Mouse (Mus musculus): ENCODE measurements around the gene Ccnd1.

Gene Ccnd1

GRCm38 (mm10) chr7:144938661-144939343 is 923 bp downstream of the Ccnd1 start:
- DNase-seq = peak; percentile 46

- DNase-seq = peak; percentile 46
Measured at GRCm38 (mm10) chr7:144937899-144938517, 1.7 kb downstream of the Ccnd1 start.

- peak; percentile 93 for DNase-seq
Measured at GRCm38 (mm10) chr7:144937490-144937889, 2.2 kb downstream of the Ccnd1 start.

- DNase-seq = no peak
Measured at GRCm38 (mm10) chr7:144936311-144936880, 3.3 kb downstream of the Ccnd1 start.

- peak; percentile 56 for DNase-seq
Measured at GRCm38 (mm10) chr7:144935563-144935962, 4.2 kb downstream of the Ccnd1 start.

- peak; percentile 25 for DNase-seq
Measured at GRCm38 (mm10) chr7:144934901-144935300, 4.8 kb downstream of the Ccnd1 start.

GRCm38 (mm10) chr7:144933796-144934195 is 5.9 kb downstream of the Ccnd1 start:
- DNase-seq = no peak

- no peak for DNase-seq
Measured at GRCm38 (mm10) chr7:144933336-144933735, 6.4 kb downstream of the Ccnd1 start.

- DNase-seq = no peak
Measured at GRCm38 (mm10) chr7:144932389-144932937, 7.3 kb downstream of the Ccnd1 start.

- DNase-seq = peak; percentile 80
Measured at GRCm38 (mm10) chr7:144931778-144932177, 7.9 kb downstream of the Ccnd1 start.

GRCm38 (mm10) chr7:144929931-144930330 is 9.8 kb downstream of the Ccnd1 start:
- DNase-seq = no peak

GRCm38 (mm10) chr7:144929506-144929905 is 10.2 kb downstream of the Ccnd1 start:
- no peak for DNase-seq

- DNase-seq = no peak
Measured at GRCm38 (mm10) chr7:144928889-144929210, 10.9 kb downstream of the Ccnd1 start.

- no peak for DNase-seq
Measured at GRCm38 (mm10) chr7:144928009-144928888, 11.5 kb downstream of the Ccnd1 start.

- DNase-seq = no peak
Measured at GRCm38 (mm10) chr7:144927591-144927990, 12.1 kb downstream of the Ccnd1 start.

GRCm38 (mm10) chr7:144918823-144919222 is 20.9 kb downstream of the Ccnd1 start:
- no peak for DNase-seq

- peak; percentile 94 for DNase-seq
Measured at GRCm38 (mm10) chr7:144914948-144915750, 24.6 kb downstream of the Ccnd1 start, which contains the start of gene LTO1. LTO1 (plus strand) TSS chr7:144915100.

GRCm38 (mm10) chr7:144914296-144914947 is 25.3 kb downstream of the Ccnd1 start:
- DNase-seq = peak; percentile 86

- no peak for DNase-seq
Measured at GRCm38 (mm10) chr7:144912897-144913296, 26.8 kb downstream of the Ccnd1 start.

GRCm38 (mm10) chr7:144911121-144911520 is 28.6 kb downstream of the Ccnd1 start:
- no peak for DNase-seq

GRCm38 (mm10) chr7:144908705-144909104 is 31.0 kb downstream of the Ccnd1 start:
- DNase-seq = no peak

GRCm38 (mm10) chr7:144907793-144908192 is 31.9 kb downstream of the Ccnd1 start:
- peak; percentile 61 for DNase-seq
